Mouse (Mus musculus): ENCODE data around the gene Mindy1.

- TF ChIP-seq CTCF (IDR thresholded peaks at IDR 0.05; ENCODE audit: low read depth) (no peak), EP300 (IDR thresholded peaks at IDR 0.05; ENCODE audit: low read depth) (no peak)
Measured at GRCm38 (mm10) chr3:95239971-95240370, 41.2 kb upstream of the Mindy1 start.

Measured in liver, postnatal 0 days (tissue).